Mouse (Mus musculus) stomach, postnatal 0 days (tissue): ENCODE results near the gene Trim60. TPM values are rescaled to one million over a fixed set of nuclear protein-coding genes. Genes with fewer than 3 reads are reported as not detected.

ENCODE experiments used
- ATAC-seq: fragments of 200-750 bp; cut with Nextera tagmentation; 2 replicates; pipeline ENCODE4 v1.8.0; 2017; ENCODE audit not compliant: low FRiP score, low TSS enrichment
- DNase-seq: peaks from one replicate; pipeline ENCODE4 v3.0.0-alpha.2; 2016; ENCODE audit warnings: low spot score
- H3K27ac ChIP-seq: fragments of 300-500 bp; sonication (generic); replicated peaks from 2 replicates; pipeline ENCODE4 v1.5.1; 2014; ENCODE audit warnings: mild to moderate bottlenecking, control low read depth
- H3K27me3 ChIP-seq: fragments of 300-500 bp; sonication (generic); 2 replicates; pipeline ENCODE4 v1.6.1; 2014; ENCODE audit warnings: low read length; ENCODE audit not compliant: control insufficient read depth, insufficient read depth
- H3K36me3 ChIP-seq: fragments of 300-500 bp; sonication (generic); 2 replicates; pipeline ENCODE4 v1.6.1; 2014; ENCODE audit warnings: low read length, mixed read lengths; ENCODE audit not compliant: control insufficient read depth, insufficient read depth
- H3K4me1 ChIP-seq: fragments of 300-500 bp; sonication (generic); replicated peaks from 2 replicates; pipeline ENCODE4 v1.6.1; 2014; ENCODE audit warnings: antibody characterized with exemption; ENCODE audit not compliant: control insufficient read depth, insufficient read depth
- H3K4me2 ChIP-seq: fragments of 300-500 bp; sonication (generic); replicated peaks from 2 replicates; pipeline ENCODE4 v1.6.1; 2014; ENCODE audit warnings: low read depth, mild to moderate bottlenecking, control low read depth, moderate library complexity
- H3K4me3 ChIP-seq: fragments of 300-500 bp; sonication (generic); 2 replicates; pipeline ENCODE4 v1.5.1; 2014; ENCODE audit warnings: low read depth, low read length, control low read depth
- H3K9ac ChIP-seq: fragments of 300-500 bp; sonication (generic); 2 replicates; pipeline ENCODE4 v1.6.1; 2014; ENCODE audit warnings: mild to moderate bottlenecking, low read length, control low read depth, mixed read lengths
- H3K9me3 ChIP-seq: fragments of 300-500 bp; sonication (generic); 2 replicates; pipeline ENCODE4 v1.6.1; 2016; ENCODE audit warnings: low read length; ENCODE audit not compliant: control insufficient read depth
- CTCF ChIP-seq: IDR thresholded peaks from 2 replicates; pipeline ENCODE4 v1.5.1; 2016; ENCODE audit warnings: antibody characterized with exemption, low read depth, mild to moderate bottlenecking, moderate library complexity
- EP300 ChIP-seq: optimal IDR thresholded peaks from 2 replicates; pipeline ENCODE3; 2016; ENCODE audit warnings: antibody characterized with exemption
- WGBS: fragments of 180-500 bp; shearing (Covaris S2); extraction: QIAGEN DNeasy Blood & Tissue Kit; methylation state at CpG from one replicate; pipeline ENCODE4 v1.1.7; 2014; 5-methylcytosine and 5-hydroxymethylcytosine counted together
- polyA plus RNA-seq: library from polyadenylated mRNA; unstranded; fragments of >200 nt; fragmentation: Nextera tagmentation; extraction: Ambion mirVana; gene quantifications from 2 replicates; pipeline ENCODE4 v1.2.1, GENCODE M21; 2015

Trim60 gene
- not detected in 2 replicates for polyA plus RNA-seq

GRCm38 (mm10) chr8:65018423-65018822 lies at the start of gene Trim60, which contains the start of gene Trim61:
Gene Trim60 (minus strand): TSS chr8:65018584.
Gene Trim61 (minus strand): TSS chr8:65018523.
- H3K27ac ChIP-seq: no peak within 1 kb of the TSS
- no peak for ATAC-seq
- DNase-seq: no peak
- no peak within 1 kb of the TSS for H3K9ac ChIP-seq
- H3K4me1 ChIP-seq: no peaks in the 10 kb centered on the region
- no peak within 1 kb of the TSS for H3K4me3 ChIP-seq
- no peak within 1 kb of the TSS for H3K4me2 ChIP-seq
- H3K9me3 ChIP-seq: no peaks in the 10 kb centered on the region
- no peaks in the 10 kb centered on the region for H3K36me3 ChIP-seq
- H3K27me3 ChIP-seq: no peaks in the 10 kb centered on the region
- 83% methylated on average over 8 of the region's 8 CpGs for WGBS
- no peak for TF ChIP-seq CTCF
- no peak for TF ChIP-seq EP300

DNA sequence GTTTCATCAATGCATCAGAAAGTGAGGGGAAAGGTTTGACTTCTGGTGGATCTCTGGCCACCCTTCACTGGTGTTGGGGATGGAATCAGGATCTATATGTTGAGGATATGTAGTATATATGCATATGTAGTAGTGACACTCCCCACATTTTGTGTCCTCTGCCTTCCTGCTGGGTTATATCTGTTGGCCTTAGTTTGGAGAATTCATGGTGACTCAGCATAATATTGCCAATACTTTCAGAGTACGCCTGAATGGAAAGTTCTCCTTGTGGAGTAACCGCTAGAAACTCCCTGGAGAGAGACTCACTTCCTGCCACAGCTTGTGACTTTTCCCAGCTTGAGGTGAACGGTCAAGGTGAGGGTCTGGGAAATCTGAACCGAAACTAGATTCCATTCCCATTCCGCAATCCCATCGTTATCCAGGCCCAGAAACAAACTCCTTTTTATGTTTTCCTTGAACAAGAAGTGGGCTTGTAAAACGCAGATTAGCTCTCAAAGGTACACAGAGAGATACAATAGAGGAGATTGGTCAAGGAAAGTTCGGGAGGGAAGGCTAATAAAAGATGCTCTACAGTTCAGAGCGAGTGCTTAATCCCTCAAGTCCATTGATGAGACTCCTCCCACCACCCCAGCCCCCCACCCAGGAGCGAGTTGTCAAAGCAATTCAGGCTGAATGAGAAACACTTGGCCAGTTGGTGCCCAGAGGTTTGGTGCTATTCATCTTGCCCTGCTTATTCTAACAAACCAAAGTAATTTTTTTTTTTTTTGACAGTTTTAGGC lies 49.5 kb upstream of the Trim60 start:
- TF ChIP-seq CTCF (no peak), EP300 (no peak)
- WGBS: 48% methylated on average over 10 of the region's 10 CpGs
- Histone ChIP-seq H3K9ac (no peak overlapping the region), H3K9me3 (no peaks in the 10 kb centered on the region), H3K27me3 (no peaks in the 10 kb centered on the region), H3K4me3 (no peak overlapping the region), H3K4me1 (no peaks in the 10 kb centered on the region), H3K36me3 (no peaks in the 10 kb centered on the region), H3K27ac (no peak overlapping the region), H3K4me2 (no peak overlapping the region)
- no peak for ATAC-seq
- DNase-seq: no peak

DNA sequence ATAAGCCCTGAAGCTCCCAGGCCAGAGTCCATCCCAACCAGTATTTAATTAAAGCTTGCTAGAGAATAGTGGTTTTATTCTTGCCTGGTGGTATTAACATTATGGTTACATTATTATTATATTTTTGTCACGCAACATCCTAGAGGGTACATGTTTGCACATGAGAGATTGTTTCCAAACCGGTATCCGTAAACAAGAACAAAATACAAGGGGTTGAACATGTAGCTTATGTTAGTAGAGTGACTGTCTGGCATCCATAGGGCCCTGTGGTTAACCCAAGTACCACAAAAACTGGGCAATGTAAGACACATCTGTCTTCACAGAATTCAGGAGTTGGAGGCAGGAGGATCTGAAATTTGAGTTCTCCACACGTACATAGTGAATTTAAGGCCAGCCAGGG lies 48.6 kb upstream of the Trim60 start:
- Histone ChIP-seq H3K36me3 (no peaks in the 10 kb centered on the region), H3K4me1 (no peaks in the 10 kb centered on the region), H3K9ac (no peak overlapping the region), H3K4me2 (no peak overlapping the region), H3K4me3 (no peak overlapping the region), H3K27me3 (no peaks in the 10 kb centered on the region), H3K9me3 (no peaks in the 10 kb centered on the region), H3K27ac (no peak overlapping the region)
- TF ChIP-seq CTCF: no peak
- no peak for TF ChIP-seq EP300
- WGBS: 93% methylated on average over 4 of the region's 4 CpGs
- DNase-seq (no peak), ATAC-seq (no peak)

DNA sequence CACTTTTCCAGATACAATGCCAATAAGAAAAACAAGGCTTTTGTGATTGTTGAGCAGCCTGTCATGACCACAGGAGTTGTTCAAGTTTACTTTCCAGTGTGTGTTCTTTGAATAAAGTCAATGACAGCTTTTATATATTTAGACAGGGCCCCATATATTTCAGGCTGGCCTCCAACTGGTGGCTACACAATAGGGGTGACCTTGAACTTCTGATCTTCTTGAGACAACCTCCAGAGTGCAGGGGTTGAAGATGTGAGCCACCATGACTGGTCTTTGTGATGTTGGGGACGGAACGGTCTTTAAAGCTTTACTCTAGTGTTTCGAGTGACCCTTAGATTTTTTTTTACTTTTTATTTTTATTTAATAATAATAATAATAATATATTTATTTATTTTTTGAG lies 47.2 kb upstream of the Trim60 start:
- no peak overlapping the region for H3K9ac ChIP-seq
- no peaks in the 10 kb centered on the region for H3K4me1 ChIP-seq
- no peak overlapping the region for H3K4me2 ChIP-seq
- no peaks in the 10 kb centered on the region for H3K9me3 ChIP-seq
- TF ChIP-seq CTCF: no peak
- no peak for TF ChIP-seq EP300
- DNase-seq (no peak), ATAC-seq (no peak)
- WGBS: 87% methylated on average over 3 of the region's 3 CpGs
- H3K27ac ChIP-seq: no peak overlapping the region
- no peaks in the 10 kb centered on the region for H3K27me3 ChIP-seq
- no peak overlapping the region for H3K4me3 ChIP-seq
- no peaks in the 10 kb centered on the region for H3K36me3 ChIP-seq

GRCm38 (mm10) chr8:65064071-65064470 lies 45.7 kb upstream of the Trim60 start:
- H3K36me3 ChIP-seq: no peaks in the 10 kb centered on the region
- no peak overlapping the region for H3K9ac ChIP-seq
- H3K9me3 ChIP-seq: no peaks in the 10 kb centered on the region
- H3K4me1 ChIP-seq: no peaks in the 10 kb centered on the region
- DNase-seq (no peak), ATAC-seq (no peak)
- H3K27ac ChIP-seq: no peak overlapping the region
- TF ChIP-seq CTCF (no peak), EP300 (no peak)
- H3K4me2 ChIP-seq: no peak overlapping the region
- WGBS: 60% methylated on average over 2 of the region's 2 CpGs
- H3K27me3 ChIP-seq: no peaks in the 10 kb centered on the region
- no peak overlapping the region for H3K4me3 ChIP-seq

DNA sequence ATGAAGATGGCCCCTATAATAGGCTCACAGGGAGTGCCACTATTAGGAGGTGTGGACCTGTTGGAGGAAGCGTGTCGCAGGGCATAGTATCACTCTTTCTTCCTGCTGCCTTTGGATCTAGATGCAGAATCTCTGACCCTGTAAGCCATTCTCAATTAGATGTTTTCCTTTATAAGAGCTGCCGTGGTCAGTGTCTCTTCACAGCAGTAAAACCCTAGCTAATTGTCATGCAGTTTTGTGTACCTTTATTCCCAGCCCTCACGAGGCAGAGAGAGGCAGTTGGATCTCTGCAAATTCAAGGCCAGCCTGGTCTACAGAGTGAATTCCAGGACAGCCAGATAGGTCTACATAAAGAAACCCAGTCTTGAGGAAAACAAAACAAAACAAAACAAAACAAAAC lies 43.8 kb upstream of the Trim60 start:
- 84% methylated on average over 4 of the region's 4 CpGs for WGBS
- no peaks in the 10 kb centered on the region for H3K9me3 ChIP-seq
- TF ChIP-seq EP300 (no peak), CTCF (no peak)
- no peak overlapping the region for H3K9ac ChIP-seq
- H3K4me3 ChIP-seq: no peak overlapping the region
- H3K27me3 ChIP-seq: no peaks in the 10 kb centered on the region
- H3K36me3 ChIP-seq: no peaks in the 10 kb centered on the region
- no peak overlapping the region for H3K27ac ChIP-seq
- ATAC-seq: no peak
- DNase-seq: no peak
- no peaks in the 10 kb centered on the region for H3K4me1 ChIP-seq
- H3K4me2 ChIP-seq: no peak overlapping the region
